Mouse (Mus musculus): Measurements from ENCODE around the gene Cln5. TPM values are rescaled to one million over a fixed set of nuclear protein-coding genes. Genes with fewer than 3 reads are reported as not detected.
A peak's percentile ranks its signal among the peaks of the same experiment; 100 is the strongest.

The Cln5 gene
- polyA plus RNA-seq, 1 experiment from 2014 or later, result 30.1 TPM

GRCm38 (mm10) chr14:103098587-103099235 lies 28.7 kb downstream of the Cln5 start:
- Histone ChIP-seq H3K27me3 (no peaks in the 10 kb centered on the region), H3K4me1 (peaks cover 8% of the 10 kb centered on the region; the same call in 1 of the 2 replicates), H3K36me3 (0 out of 2 replicates have a peak, but pooled peaks cover 3% of the 10 kb centered on the region), H3K27ac (peak overlapping the region; percentile 98), H3K4me2 (replicated peaks) (peak overlapping the region; percentile 59), H3K9ac (peak overlapping the region; percentile 95), H3K9me3 (no peaks in the 10 kb centered on the region), H3K4me3 (peak overlapping the region; percentile 82)
- peak; percentile 79 for ATAC-seq (ENCODE audit: insufficient number of reproducible peaks, insufficient read depth, low FRiP score, low TSS enrichment)
- WGBS, result 1% methylated on average over 80 of the region's 86 CpGs

- peak within 1 kb of the TSS; percentile 82 for H3K4me3 ChIP-seq
- H3K9me3 ChIP-seq, result no peaks in the 10 kb centered on the region
- H3K27me3 ChIP-seq, result no peaks in the 10 kb centered on the region
- peak within 1 kb of the TSS; percentile 98 for H3K27ac ChIP-seq
- H3K36me3 ChIP-seq, result 0 out of 2 replicates have a peak, but pooled peaks cover 3% of the 10 kb centered on the region
- under 1% methylated on average over 86 of the region's 88 CpGs for WGBS
- H3K9ac ChIP-seq, result peak within 1 kb of the TSS; percentile 95
- peak; percentile 92 for ATAC-seq (ENCODE audit: insufficient number of reproducible peaks, insufficient read depth, low FRiP score, low TSS enrichment)
- peaks cover 8% of the 10 kb centered on the region; the same call in 1 of the 2 replicates for H3K4me1 ChIP-seq
- peak within 1 kb of the TSS; percentile 59 for H3K4me2 ChIP-seq (replicated peaks)
Observed at GRCm38 (mm10) chr14:103099238-103099933, 29.4 kb downstream of the Cln5 start, which contains the start of gene Fbxl3. TSS of gene Fbxl3 (minus strand) at chr14:103099566.

GRCm38 (mm10) chr14:103100296-103100695 lies 30.3 kb downstream of the Cln5 start:
- Histone ChIP-seq H3K27me3 (no peaks in the 10 kb centered on the region), H3K4me2 (replicated peaks) (no peak overlapping the region), H3K9ac (no peak overlapping the region), H3K4me3 (no peak overlapping the region), H3K9me3 (no peaks in the 10 kb centered on the region), H3K4me1 (peaks cover 8% of the 10 kb centered on the region; the same call in 1 of the 2 replicates), H3K27ac (no peak overlapping the region), H3K36me3 (0 out of 2 replicates have a peak, but pooled peaks cover under 1% of the 10 kb centered on the region)
- no peak for ATAC-seq (ENCODE audit: insufficient number of reproducible peaks, insufficient read depth, low FRiP score, low TSS enrichment)
- WGBS, result 82% methylated on average over 13 of the region's 13 CpGs

GRCm38 (mm10) chr14:103101171-103101570 lies 31.2 kb downstream of the Cln5 start:
- Histone ChIP-seq H3K36me3 (no peaks in the 10 kb centered on the region), H3K9me3 (no peaks in the 10 kb centered on the region), H3K4me1 (peaks cover 8% of the 10 kb centered on the region; the same call in 1 of the 2 replicates), H3K27me3 (no peaks in the 10 kb centered on the region), H3K9ac (no peak overlapping the region), H3K27ac (no peak overlapping the region), H3K4me2 (replicated peaks) (no peak overlapping the region), H3K4me3 (no peak overlapping the region)
- 77% methylated on average over 3 of the region's 3 CpGs for WGBS
- ATAC-seq (ENCODE audit: insufficient number of reproducible peaks, insufficient read depth, low FRiP score, low TSS enrichment), result no peak

- WGBS, result 68% methylated on average over 6 of the region's 6 CpGs
- ATAC-seq (ENCODE audit: insufficient number of reproducible peaks, insufficient read depth, low FRiP score, low TSS enrichment), result no peak
- Histone ChIP-seq H3K27me3 (no peaks in the 10 kb centered on the region), H3K4me2 (replicated peaks) (no peak overlapping the region), H3K9ac (no peak overlapping the region), H3K9me3 (no peaks in the 10 kb centered on the region), H3K4me3 (no peak overlapping the region), H3K4me1 (peaks cover 6% of the 10 kb centered on the region; the same call in 1 of the 2 replicates), H3K36me3 (no peaks in the 10 kb centered on the region), H3K27ac (no peak overlapping the region)
Observed at GRCm38 (mm10) chr14:103102246-103102645, 32.2 kb downstream of the Cln5 start.

GRCm38 (mm10) chr14:103102731-103103335 lies 32.8 kb downstream of the Cln5 start:
- no peak overlapping the region for H3K9ac ChIP-seq
- whole genome bisulfite sequencing, result 80% methylated on average over 10 of the region's 10 CpGs
- H3K4me1 ChIP-seq, result peaks cover 3% of the 10 kb centered on the region; the same call in 1 of the 2 replicates
- H3K27me3 ChIP-seq, result no peaks in the 10 kb centered on the region
- no peak overlapping the region for H3K27ac ChIP-seq
- H3K4me3 ChIP-seq, result no peak overlapping the region
- no peaks in the 10 kb centered on the region for H3K36me3 ChIP-seq
- H3K9me3 ChIP-seq, result no peaks in the 10 kb centered on the region
- no peak overlapping the region for H3K4me2 ChIP-seq (replicated peaks)
- no peak for ATAC-seq (ENCODE audit: insufficient number of reproducible peaks, insufficient read depth, low FRiP score, low TSS enrichment)

- Histone ChIP-seq H3K27me3 (no peaks in the 10 kb centered on the region), H3K9me3 (no peaks in the 10 kb centered on the region), H3K4me2 (replicated peaks) (no peak overlapping the region), H3K4me3 (no peak overlapping the region), H3K27ac (no peak overlapping the region), H3K9ac (no peak overlapping the region), H3K36me3 (no peaks in the 10 kb centered on the region), H3K4me1 (no peaks in the 10 kb centered on the region)
- no peak for ATAC-seq (ENCODE audit: insufficient number of reproducible peaks, insufficient read depth, low FRiP score, low TSS enrichment)
- WGBS, result 91% methylated on average over 2 of the region's 2 CpGs
Observed at GRCm38 (mm10) chr14:103106301-103106700, 36.3 kb downstream of the Cln5 start.

GRCm38 (mm10) chr14:103109971-103110370 lies 40.0 kb downstream of the Cln5 start:
- no peak for ATAC-seq (ENCODE audit: insufficient number of reproducible peaks, insufficient read depth, low FRiP score, low TSS enrichment)
- 91% methylated on average over 4 of the region's 4 CpGs for WGBS

GRCm38 (mm10) chr14:103112606-103113363 lies 42.8 kb downstream of the Cln5 start:
- Histone ChIP-seq H3K36me3 (peaks cover 47% of the 10 kb centered on the region), H3K9me3 (no peaks in the 10 kb centered on the region), H3K4me1 (no peaks in the 10 kb centered on the region), H3K27ac (no peak overlapping the region), H3K4me2 (replicated peaks) (no peak overlapping the region), H3K9ac (no peak overlapping the region), H3K4me3 (no peak overlapping the region), H3K27me3 (no peaks in the 10 kb centered on the region)
- 93% methylated on average over 3 of the region's 3 CpGs for WGBS
- ATAC-seq (ENCODE audit: insufficient number of reproducible peaks, insufficient read depth, low FRiP score, low TSS enrichment), result no peak

More at GRCm38 (mm10) chr14:103109971-103110370, 40.0 kb downstream of the Cln5 start:
- Histone ChIP-seq H3K4me3 (no peak overlapping the region), H3K4me2 (replicated peaks) (no peak overlapping the region), H3K4me1 (no peaks in the 10 kb centered on the region), H3K27me3 (no peaks in the 10 kb centered on the region), H3K9me3 (no peaks in the 10 kb centered on the region), H3K9ac (no peak overlapping the region), H3K36me3 (peaks cover 21% of the 10 kb centered on the region), H3K27ac (no peak overlapping the region)

- H3K27ac ChIP-seq, result no peak overlapping the region
- no peak overlapping the region for H3K9ac ChIP-seq
- no peak overlapping the region for H3K4me2 ChIP-seq (replicated peaks)
- ATAC-seq (ENCODE audit: insufficient number of reproducible peaks, insufficient read depth, low FRiP score, low TSS enrichment), result no peak
- peaks cover 60% of the 10 kb centered on the region for H3K36me3 ChIP-seq
- no peaks in the 10 kb centered on the region for H3K4me1 ChIP-seq
- 96% methylated on average over 3 of the region's 3 CpGs for WGBS
- H3K9me3 ChIP-seq, result no peaks in the 10 kb centered on the region
- no peak overlapping the region for H3K4me3 ChIP-seq
- H3K27me3 ChIP-seq, result no peaks in the 10 kb centered on the region
Observed at GRCm38 (mm10) chr14:103114994-103115670, 45.1 kb downstream of the Cln5 start.

GRCm38 (mm10) chr14:103125756-103126155 lies 55.7 kb downstream of the Cln5 start:
- ATAC-seq (ENCODE audit: insufficient number of reproducible peaks, insufficient read depth, low FRiP score, low TSS enrichment), result no peak

More at GRCm38 (mm10) chr14:103125756-103126155, 55.7 kb downstream of the Cln5 start:
- Histone ChIP-seq H3K27ac (no peak overlapping the region), H3K36me3 (peaks cover 52% of the 10 kb centered on the region), H3K9ac (no peak overlapping the region), H3K4me2 (replicated peaks) (no peak overlapping the region), H3K9me3 (no peaks in the 10 kb centered on the region), H3K4me1 (no peaks in the 10 kb centered on the region), H3K4me3 (no peak overlapping the region), H3K27me3 (no peaks in the 10 kb centered on the region)
- 89% methylated on average over 6 of the region's 6 CpGs for WGBS
